Mouse (Mus musculus) brain, adult 2 months (tissue): ENCODE measurements around the gene Esyt1.
"Not testable (repeated sequence)": the region's sequence is repeated elsewhere in the genome, so short reads cannot be mapped to it uniquely, and the experiment has no call there.

Experiments used
- DNase-seq: peaks from one replicate; pipeline ENCODE4 v3.0.0; 2011; ENCODE audit warnings: low read depth, low spot score

The Esyt1 gene

DNA sequence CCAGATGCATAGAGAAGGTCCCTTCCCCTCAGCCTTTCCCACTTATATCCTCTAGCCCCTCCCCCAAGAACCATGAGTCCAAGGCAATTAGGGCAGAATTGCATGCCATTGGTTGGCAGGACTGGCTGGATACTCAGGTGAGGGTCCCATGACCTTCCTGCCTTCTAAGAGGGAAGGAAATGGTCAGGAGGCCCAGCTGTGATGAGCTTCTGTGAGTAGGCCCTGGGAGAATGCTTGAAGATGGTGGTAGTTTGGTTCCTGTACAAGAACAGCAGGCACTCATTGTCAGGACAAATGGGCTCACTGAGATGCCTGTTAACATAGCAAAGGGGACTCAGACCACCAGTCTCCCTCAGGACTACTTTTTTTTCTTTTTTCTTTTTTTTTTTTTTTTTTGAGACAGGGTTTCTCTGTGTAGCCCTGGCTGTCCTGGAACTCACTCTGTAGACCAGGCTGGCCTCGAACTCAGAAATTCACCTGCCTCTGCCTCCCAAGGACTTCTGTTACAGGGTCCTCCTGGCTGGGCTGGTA, 12.7 kb upstream of the Esyt1 start:
- no peak for DNase-seq

- peak; percentile 93 for DNase-seq
These were observed 10.7 kb upstream of the Esyt1 start for GRCm38 (mm10) chr10:128536266-128536940.

GRCm38 (mm10) chr10:128535624-128536265, 10.1 kb upstream of the Esyt1 start:
- peak; percentile 17 for DNase-seq

- DNase-seq: no peak
These were observed 9.5 kb upstream of the Esyt1 start for GRCm38 (mm10) chr10:128535206-128535605.

DNA sequence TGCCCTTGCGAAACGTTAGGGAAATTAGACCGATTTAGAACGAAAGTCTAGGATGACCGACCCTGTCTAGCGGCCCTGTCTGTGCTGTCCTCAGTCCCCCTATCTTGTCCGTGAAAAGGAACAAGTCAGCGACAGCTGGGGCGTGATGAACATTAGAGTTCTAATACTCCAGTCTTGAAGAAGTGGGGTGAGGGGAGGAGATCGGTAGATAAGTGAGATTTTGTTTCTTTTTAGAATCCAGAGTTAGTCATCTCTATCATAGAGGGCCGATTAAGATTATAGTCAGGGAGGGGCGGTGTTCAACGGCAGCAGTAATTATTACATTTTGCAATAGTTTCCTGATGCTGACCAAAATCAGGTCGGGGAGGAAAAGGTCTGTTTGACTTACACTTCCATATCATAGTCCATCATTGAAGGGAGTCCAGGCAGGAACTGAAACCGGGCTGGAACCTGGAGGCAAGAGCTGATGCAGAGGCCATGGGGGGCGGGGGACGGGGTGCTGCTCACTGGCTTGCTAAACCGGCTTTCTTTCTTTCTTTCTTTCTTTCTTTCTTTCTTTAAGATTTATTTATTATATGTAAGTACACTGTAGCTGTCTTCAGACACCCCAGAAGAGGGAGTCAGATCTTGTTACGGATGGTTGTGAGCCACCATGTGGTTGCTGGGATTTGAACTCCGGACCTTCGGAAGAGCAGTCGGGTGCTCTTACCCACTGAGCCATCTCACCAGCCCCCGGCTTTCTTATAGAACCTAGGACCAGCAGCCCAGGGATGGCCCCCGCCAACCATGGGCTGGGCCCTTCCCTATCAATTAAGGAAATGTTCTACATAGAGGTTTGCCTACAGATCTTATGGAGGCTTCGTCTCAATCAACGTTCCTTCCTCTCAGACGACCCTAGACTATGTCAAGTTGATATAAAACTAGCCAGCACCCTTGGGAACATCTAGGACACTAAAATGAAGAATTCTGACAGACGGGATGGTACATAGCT, 990 bp upstream of the Esyt1 start:
- no peak for DNase-seq

DNA sequence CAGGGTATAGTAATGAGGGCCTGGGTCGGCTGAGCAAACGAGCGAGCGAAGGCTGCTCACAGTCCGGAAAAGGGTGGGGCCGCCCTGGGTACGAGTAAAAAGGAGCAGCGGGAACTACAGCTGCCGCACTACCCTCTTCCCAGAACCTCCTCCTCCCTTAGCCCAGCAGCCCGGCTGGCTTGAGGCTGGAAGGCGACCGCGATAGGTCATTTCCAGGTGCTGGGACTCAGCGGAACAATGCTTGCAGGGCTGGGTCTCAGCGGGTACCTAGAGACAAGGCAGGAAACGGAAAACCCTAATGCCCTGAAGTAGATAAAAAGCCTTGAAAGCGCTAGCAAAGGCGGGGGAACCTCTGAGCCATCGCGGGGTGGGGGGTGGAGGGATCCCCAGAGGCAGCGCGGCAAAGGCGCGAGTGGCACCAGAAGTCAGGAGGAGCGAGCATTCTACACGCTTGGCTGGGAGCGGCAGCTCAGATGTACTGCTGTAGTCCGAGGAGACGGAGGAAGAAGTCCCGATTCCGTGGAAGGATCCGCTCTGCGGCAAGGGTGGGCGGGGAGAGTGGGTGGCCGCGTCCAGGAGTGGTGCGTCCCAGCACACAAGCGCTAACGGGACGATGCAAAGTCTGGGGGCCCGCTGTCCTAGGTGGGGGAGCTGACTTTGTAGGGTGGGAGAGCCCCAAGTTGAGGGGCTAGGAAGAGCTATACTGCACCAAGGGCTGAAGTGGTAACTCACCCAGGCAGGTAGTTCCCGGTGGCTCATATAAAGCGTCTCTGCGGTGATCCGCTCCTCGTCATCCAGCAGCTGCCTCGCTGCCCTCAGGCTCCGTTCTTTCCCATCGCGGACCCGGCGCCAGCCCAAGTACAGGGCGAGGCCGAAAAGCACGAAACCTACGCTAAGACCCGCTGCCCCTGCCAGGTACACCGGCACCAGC, 674 bp downstream of the Esyt1 start:
- peak; percentile 71 for DNase-seq

DNA sequence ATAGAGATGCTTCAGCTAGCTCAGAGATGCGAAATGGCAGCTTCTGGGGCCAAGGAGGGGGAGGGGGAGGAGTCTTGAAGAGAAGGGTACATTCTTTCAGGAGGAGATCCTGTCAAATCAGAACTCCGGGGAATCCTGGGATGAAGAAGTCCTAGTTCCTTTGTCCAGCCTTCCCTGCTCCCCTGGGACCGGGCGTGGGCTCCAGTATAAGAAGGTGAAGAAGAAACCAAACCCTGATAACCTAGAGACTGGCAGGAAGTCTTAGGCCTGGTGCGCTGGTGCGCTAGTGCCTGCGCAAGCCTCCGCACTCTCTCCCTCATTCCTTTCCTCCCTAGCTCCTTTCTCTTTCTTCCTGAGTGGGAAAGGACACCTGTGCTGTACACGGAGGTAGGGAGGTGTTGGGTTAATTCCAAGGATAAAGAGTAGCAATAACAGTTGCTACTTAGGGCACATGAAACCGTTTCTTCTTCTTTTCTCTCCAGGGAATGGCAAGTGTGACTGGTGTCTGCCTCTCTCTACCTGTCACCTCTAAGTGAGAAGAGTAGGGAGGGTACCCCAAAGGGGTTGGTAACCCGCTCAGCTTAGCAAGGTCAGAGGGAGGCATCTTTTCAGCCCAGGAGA, 1.4 kb downstream of the Esyt1 start:
- DNase-seq: no peak

DNA sequence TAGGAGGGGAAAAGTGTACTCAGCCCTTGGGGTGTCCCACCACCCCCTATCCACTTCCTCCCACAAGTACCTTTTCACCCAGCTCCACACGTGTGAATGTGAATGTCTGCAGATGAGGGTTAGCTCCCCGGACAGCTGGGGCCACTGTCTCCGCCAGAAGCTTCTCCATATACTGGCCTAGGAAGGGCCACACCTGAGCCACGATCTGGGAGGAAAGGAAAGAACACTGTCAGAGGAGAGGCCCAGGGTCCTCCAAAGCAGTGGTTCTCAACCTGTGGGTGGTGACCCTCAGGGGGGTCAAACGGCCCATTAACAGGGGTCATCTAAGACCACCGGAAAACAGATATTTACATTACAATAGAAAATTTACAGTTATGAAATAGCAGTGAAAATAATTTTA, 3.3 kb downstream of the Esyt1 start:
- no peak for DNase-seq

DNA sequence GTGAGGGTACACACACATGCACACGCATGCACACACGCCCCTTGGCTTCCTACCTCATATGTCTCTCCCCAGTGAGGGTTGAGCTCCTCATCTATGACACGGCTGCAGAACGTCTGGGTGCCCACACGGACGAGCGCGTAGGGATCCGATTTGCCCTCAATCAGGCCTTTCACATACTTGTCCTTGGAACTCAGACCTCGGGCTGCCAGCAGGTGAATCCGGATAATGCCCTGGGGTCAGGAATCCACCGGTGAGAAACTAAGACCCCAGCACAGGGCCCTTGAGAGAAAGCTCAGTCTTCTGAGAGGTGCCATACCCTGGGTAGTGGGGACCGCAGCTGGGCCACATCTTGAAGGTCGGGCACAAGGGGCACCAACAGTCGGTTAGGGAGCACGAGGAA, 5.1 kb downstream of the Esyt1 start:
- no peak for DNase-seq

DNA sequence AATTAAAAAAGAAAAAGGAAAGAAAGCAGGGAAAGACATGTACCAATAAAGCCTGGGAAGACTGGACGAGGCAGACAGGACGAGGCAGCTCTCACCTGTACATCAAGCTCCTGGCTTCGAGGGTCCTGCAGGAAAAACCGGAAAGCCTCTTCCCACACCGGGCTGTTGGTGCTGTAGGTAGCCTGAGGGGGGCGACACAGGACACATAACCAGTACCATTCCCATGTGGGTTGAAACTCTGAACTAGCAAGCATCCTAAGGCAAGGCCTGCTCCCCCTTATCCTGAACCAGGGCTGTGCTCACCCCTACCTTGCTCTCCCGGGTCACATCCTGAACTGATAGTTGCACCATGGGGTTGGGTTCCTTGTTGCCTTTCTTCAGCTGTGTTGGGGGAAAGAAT, 6.8 kb downstream of the Esyt1 start:
- peak; percentile 72 for DNase-seq

DNA sequence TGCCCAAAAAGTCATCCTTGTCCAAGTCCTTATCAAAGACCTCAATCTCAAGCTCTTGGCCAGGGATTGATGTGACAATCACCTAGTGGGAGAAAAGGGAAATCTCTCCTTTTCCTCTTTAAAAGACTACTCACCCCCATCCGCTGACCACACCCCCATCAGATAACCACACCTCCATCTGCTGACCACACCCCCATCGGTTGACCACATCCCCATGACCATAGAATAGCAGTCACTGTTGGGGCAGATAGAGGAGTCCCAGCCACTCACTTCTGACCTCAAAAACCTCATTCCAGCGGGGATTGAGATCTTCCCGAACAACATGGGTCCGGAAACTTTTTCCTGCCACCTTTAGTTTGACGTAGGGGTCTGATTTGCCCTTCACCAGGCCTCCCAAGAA, 9.0 kb downstream of the Esyt1 start:
- DNase-seq: no peak

DNA sequence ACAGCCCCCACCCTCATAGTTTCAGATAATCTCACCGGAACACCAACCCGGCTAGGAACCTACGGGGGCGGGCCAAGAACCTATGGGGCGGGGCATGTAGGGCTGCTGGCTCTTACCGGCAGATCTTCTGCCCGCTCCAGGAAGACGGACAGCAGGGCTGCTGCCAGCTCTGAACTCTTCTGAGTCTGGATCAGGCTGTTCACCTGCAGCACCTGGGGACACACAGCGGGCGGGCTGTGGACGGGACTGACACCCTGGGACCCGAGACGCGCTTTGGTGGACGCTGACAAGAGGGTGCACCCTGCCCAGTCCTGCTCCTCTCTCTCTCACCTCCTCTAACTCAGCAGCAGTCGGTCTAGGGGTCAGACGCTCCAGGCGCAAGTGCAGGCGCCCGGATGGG, 9.6 kb downstream of the Esyt1 start:
- DNase-seq: no peak

- DNase-seq: no peak
These were observed 10.6 kb downstream of the Esyt1 start for GRCm38 (mm10) chr10:128515044-128515443.

DNA sequence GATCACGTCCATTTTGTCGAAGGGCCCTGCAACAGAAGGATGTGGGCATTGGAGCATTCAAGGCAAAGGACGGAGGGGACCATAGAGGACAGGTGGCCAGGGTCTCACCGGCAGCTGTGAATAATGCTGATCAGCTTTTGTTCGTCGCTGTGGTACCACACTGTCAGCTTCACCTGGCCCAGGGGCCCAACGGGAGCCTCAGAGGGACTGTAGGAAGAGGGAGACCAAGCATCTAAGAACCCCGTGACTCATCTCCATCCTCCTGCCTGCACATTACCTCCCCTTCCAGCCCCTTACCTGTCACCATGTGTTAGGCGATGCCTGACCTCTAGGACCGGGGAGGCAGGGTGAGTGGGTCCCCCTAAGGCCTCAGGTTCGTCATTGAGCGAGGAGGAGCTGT, 13.9 kb downstream of the Esyt1 start:
- DNase-seq: no peak

- no peak for DNase-seq
These were observed 14.5 kb downstream of the Esyt1 start for GRCm38 (mm10) chr10:128511189-128511588.

GRCm38 (mm10) chr10:128510301-128510700, 15.4 kb downstream of the Esyt1 start:
- no peak for DNase-seq

GRCm38 (mm10) chr10:128509831-128510230, 15.8 kb downstream of the Esyt1 start:
- DNase-seq: no peak

- no peak for DNase-seq
These were observed 16.5 kb downstream of the Esyt1 start for GRCm38 (mm10) chr10:128509203-128509602.

- DNase-seq: no peak
These were observed 17.4 kb downstream of the Esyt1 start for GRCm38 (mm10) chr10:128508260-128508659.

- no peak for DNase-seq
These were observed 19.7 kb downstream of the Esyt1 start for GRCm38 (mm10) chr10:128505974-128506373.

DNA sequence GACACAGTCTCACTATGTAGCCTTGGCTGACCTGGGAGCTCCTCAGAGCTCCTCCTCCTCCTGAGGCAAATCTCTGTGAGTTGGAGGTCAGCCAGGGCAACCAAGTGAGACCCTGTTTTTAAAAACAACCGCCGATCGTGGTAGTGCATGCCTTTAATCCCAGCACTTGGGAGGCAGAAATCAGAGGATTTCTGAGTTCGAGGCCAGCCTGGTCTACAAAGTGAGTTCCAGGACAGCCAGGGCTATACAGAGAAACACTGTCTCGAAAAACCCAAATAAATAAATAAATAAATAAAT, 20.4 kb downstream of the Esyt1 start:
- DNase-seq: not testable (repeated sequence)
